Mouse (Mus musculus): ENCODE data around the gene Morn3. TPM values are rescaled to one million over a fixed set of nuclear protein-coding genes. Genes with fewer than 3 reads are reported as not detected.

The Morn3 gene
- polyA plus RNA-seq, 3 experiments from 2014 or later = 2.6 to 7.4 (median 6.1) TPM

GRCm38 (mm10) chr5:123059757-123060520 is 13.1 kb upstream of the Morn3 start:
- ATAC-seq = no peak

- no peak for ATAC-seq
Observed at GRCm38 (mm10) chr5:123058251-123059102, 11.7 kb upstream of the Morn3 start.

- peak; percentile 93 for ATAC-seq
Observed at GRCm38 (mm10) chr5:123057366-123058250, 10.8 kb upstream of the Morn3 start.

GRCm38 (mm10) chr5:123051736-123052135 is 4.9 kb upstream of the Morn3 start:
- no peak for ATAC-seq

- ATAC-seq = no peak
Observed at GRCm38 (mm10) chr5:123050918-123051317, 4.1 kb upstream of the Morn3 start.

- peak; percentile 85 for ATAC-seq
Observed at GRCm38 (mm10) chr5:123049271-123049670, 2.5 kb upstream of the Morn3 start.

- no peak for ATAC-seq
Observed at GRCm38 (mm10) chr5:123045561-123046295, 1.1 kb downstream of the Morn3 start.

- no peak for ATAC-seq
Observed at GRCm38 (mm10) chr5:123043856-123044255, 3.0 kb downstream of the Morn3 start.

- no peak for ATAC-seq
Observed at GRCm38 (mm10) chr5:123040796-123041195, 6.0 kb downstream of the Morn3 start.

- ATAC-seq = peak; percentile 73
Observed at GRCm38 (mm10) chr5:123039120-123039752, 7.6 kb downstream of the Morn3 start.

- ATAC-seq = no peak
Observed at GRCm38 (mm10) chr5:123038115-123038514, 8.7 kb downstream of the Morn3 start.

- no peak for ATAC-seq
Observed at GRCm38 (mm10) chr5:123035564-123035963, 11.3 kb downstream of the Morn3 start.

GRCm38 (mm10) chr5:123035089-123035488 is 11.7 kb downstream of the Morn3 start:
- no peak for ATAC-seq

GRCm38 (mm10) chr5:123033646-123034160 is 13.1 kb downstream of the Morn3 start:
- no peak for ATAC-seq

- no peak for ATAC-seq
Observed at GRCm38 (mm10) chr5:123031312-123031711, 15.5 kb downstream of the Morn3 start.

- no peak for ATAC-seq
Observed at GRCm38 (mm10) chr5:123029729-123030128, 17.1 kb downstream of the Morn3 start.

GRCm38 (mm10) chr5:123027436-123027835 is 19.4 kb downstream of the Morn3 start:
- ATAC-seq = no peak

GRCm38 (mm10) chr5:123026414-123026813 is 20.4 kb downstream of the Morn3 start:
- no peak for ATAC-seq

- no peak for ATAC-seq
Observed at GRCm38 (mm10) chr5:123024965-123025573, 21.7 kb downstream of the Morn3 start.

- no peak for ATAC-seq
Observed at GRCm38 (mm10) chr5:123024312-123024711, 22.5 kb downstream of the Morn3 start.

GRCm38 (mm10) chr5:123023049-123023448 is 23.8 kb downstream of the Morn3 start:
- ATAC-seq = no peak

All from inflammation-experienced regulatory T-cells, adult 6 months (primary cell).